Comparison of ENCODE assay signal across 8 mouse cellular contexts in genomic region chr14:61173229-61173628, GRCm38 (mm10). TPM values are rescaled to one million over a fixed set of nuclear protein-coding genes. Genes with fewer than 3 reads are reported as not detected.
DNase-seq lines count a peak whose midpoint lies in the region; ATAC-seq lines count a peak whose summit lies in the region.

No protein-coding gene starts in this region.

- H3K4me3 ChIP-seq in embryonic facial prominence, embryonic 10.5 days: peak overlapping the region; percentile 83
- H3K4me3 ChIP-seq in limb, embryonic 11.5 days (ENCODE audit: low read depth, low read length): peak overlapping the region; percentile 63
- peak overlapping the region; percentile 63 for H3K4me3 ChIP-seq in midbrain, embryonic 10.5 days

- WGBS in embryonic facial prominence, embryonic 10.5 days: under 1% methylated on average over 37 of the region's 37 CpGs
- WGBS in limb, embryonic 11.5 days: 0% methylated on average over 37 of the region's 37 CpGs
- WGBS in midbrain, embryonic 10.5 days: under 1% methylated on average over 37 of the region's 37 CpGs

- no peaks in the 10 kb centered on the region for H3K9me3 ChIP-seq in embryonic facial prominence, embryonic 10.5 days
- H3K9me3 ChIP-seq in limb, embryonic 11.5 days (ENCODE audit: control insufficient read depth, low read length): no peaks in the 10 kb centered on the region
- no peaks in the 10 kb centered on the region for H3K9me3 ChIP-seq in midbrain, embryonic 10.5 days (replicated peaks)

- H3K9ac ChIP-seq in limb, embryonic 11.5 days (ENCODE audit: low read length): peak overlapping the region; percentile 66

- peak; percentile 37 to 53 for DNase-seq in frontal cortex, adult 2 months (ENCODE audit: extremely low spot score in 1 of 2, low spot score in 1 of 2)
- no peak for DNase-seq in frontal cortex, postnatal 10 days (ENCODE audit: low spot score in 2 of 2)
- peak; percentile 68 for DNase-seq in NIH3T3 (ENCODE audit: low read depth)
- DNase-seq in embryonic facial prominence, embryonic 10.5 days (ENCODE audit: low spot score): no peak
- DNase-seq in limb, embryonic 11.5 days (ENCODE audit: low spot score): no peak
- DNase-seq in midbrain, embryonic 10.5 days (ENCODE audit: low spot score): no peak
- DNase-seq in splenic B cell, adult 2 months (ENCODE audit: low read depth, low spot score): peak; percentile 81

- H3K27me3 ChIP-seq in embryonic facial prominence, embryonic 10.5 days (replicated peaks; ENCODE audit: low read depth, poor library complexity, severe bottlenecking): peaks cover 23% of the 10 kb centered on the region
- no peaks in the 10 kb centered on the region for H3K27me3 ChIP-seq in limb, embryonic 11.5 days (ENCODE audit: control insufficient read depth, insufficient read depth, low read length)
- H3K27me3 ChIP-seq in midbrain, embryonic 10.5 days (ENCODE audit: low read depth, poor library complexity, severe bottlenecking): peaks cover 18% of the 10 kb centered on the region; the same call in 1 of the 2 replicates
- H3K27me3 ChIP-seq in splenic B cell, adult 2 months (ENCODE audit: control insufficient read depth, insufficient read depth, low read length, poor library complexity, severe bottlenecking): no peaks in the 10 kb centered on the region

- peaks cover 22% of the 10 kb centered on the region for H3K4me1 ChIP-seq in embryonic facial prominence, embryonic 10.5 days
- no peaks in the 10 kb centered on the region for H3K4me1 ChIP-seq in limb, embryonic 11.5 days (ENCODE audit: control insufficient read depth, insufficient read depth, low read length)
- H3K4me1 ChIP-seq in midbrain, embryonic 10.5 days: peaks cover 13% of the 10 kb centered on the region

- H3K36me3 ChIP-seq in embryonic facial prominence, embryonic 10.5 days (replicated peaks): no peaks in the 10 kb centered on the region; the same call in 1 of the 2 replicates
- no peaks in the 10 kb centered on the region for H3K36me3 ChIP-seq in limb, embryonic 11.5 days (ENCODE audit: control insufficient read depth, insufficient read depth, low read length)
- no peaks in the 10 kb centered on the region for H3K36me3 ChIP-seq in midbrain, embryonic 10.5 days
- H3K36me3 ChIP-seq in splenic B cell, adult 2 months (ENCODE audit: control insufficient read depth, insufficient read depth, low read length, poor library complexity, severe bottlenecking): no peaks in the 10 kb centered on the region

- peak overlapping the region; percentile 51 for H3K4me2 ChIP-seq in limb, embryonic 11.5 days (ENCODE audit: low read depth, severe bottlenecking)

- H3K27ac ChIP-seq in embryonic facial prominence, embryonic 10.5 days (replicated peaks): peak overlapping the region; percentile 93
- H3K27ac ChIP-seq in limb, embryonic 11.5 days (replicated peaks; ENCODE audit: low read depth, low read length): peak overlapping the region; percentile 66; the same call in 1 of the 2 replicates
- peak overlapping the region; percentile 94 for H3K27ac ChIP-seq in midbrain, embryonic 10.5 days (replicated peaks)

- peak; percentile 28 to 38; a peak in 3 of 4 replicates for ATAC-seq in hematopoietic stem cell, adult 5-6 weeks (replicated peaks in 1 of 2; ENCODE audit: insufficient read depth in 1 of 2, low FRiP score in 2 of 2, low TSS enrichment in 1 of 2, low read depth in 1 of 2, poor library complexity in 2 of 2, severe bottlenecking in 2 of 2)
- ATAC-seq in limb, embryonic 11.5 days (ENCODE audit: insufficient number of reproducible peaks, low FRiP score, low TSS enrichment, low read depth): 0 out of 2 replicates have a peak, but pooled peaks have one; percentile 4

RNA-seq across cellular contexts. Expression of gene Sacs, which starts 35.0 kb away (rescaled TPM):
- 11.0 and 11.9 TPM in 2 replicates for polyA plus RNA-seq in frontal cortex, adult 2 months (2012; rRNA removed)
- 2.3 and 2.8 TPM in 2 replicates for polyA plus RNA-seq in embryonic facial prominence, embryonic 10.5 days (2016; fragmentation: Nextera tagmentation; extraction: Ambion mirVana)
- total RNA-seq in hematopoietic stem cell, adult 5-6 weeks (2017): 29.0 TPM in 2 replicates
- 3.1 and 3.5 TPM in 2 replicates for polyA plus RNA-seq in limb, embryonic 11.5 days (2014; fragmentation: Nextera tagmentation; extraction: Ambion mirVana)
- 2.9 and 3.3 TPM in 2 replicates for polyA plus RNA-seq in midbrain, embryonic 10.5 days (2016; fragmentation: Nextera tagmentation; extraction: Ambion mirVana)

Comparison
In these comparisons a context has a peak if more than half of its experiments do, and no peak if none do; other contexts are left out.
1. DNase-seq: peak in frontal cortex, adult 2 months (2 of 2), NIH3T3 (single experiment) and splenic B cell, adult 2 months (single experiment); none in frontal cortex, postnatal 10 days (0 of 2), embryonic facial prominence, embryonic 10.5 days (single experiment), limb, embryonic 11.5 days (single experiment) and midbrain, embryonic 10.5 days (single experiment).
2. Peak in every context shown above with its lines, with median percentiles within 50 percentile points of each other: H3K27ac ChIP-seq and H3K4me3 ChIP-seq.